Mouse (Mus musculus) c-Kit-positive CD71-positive TER-119-positive erythroid progenitor cells, embryonic 14.5 days (primary cell): ENCODE measurements around the gene Naip2.

Experiments used
- DNase-seq: peaks from one replicate; pipeline ENCODE4 v3.0.0-alpha.2; 2013; ENCODE audit warnings: low spot score

Gene Naip2

DNA sequence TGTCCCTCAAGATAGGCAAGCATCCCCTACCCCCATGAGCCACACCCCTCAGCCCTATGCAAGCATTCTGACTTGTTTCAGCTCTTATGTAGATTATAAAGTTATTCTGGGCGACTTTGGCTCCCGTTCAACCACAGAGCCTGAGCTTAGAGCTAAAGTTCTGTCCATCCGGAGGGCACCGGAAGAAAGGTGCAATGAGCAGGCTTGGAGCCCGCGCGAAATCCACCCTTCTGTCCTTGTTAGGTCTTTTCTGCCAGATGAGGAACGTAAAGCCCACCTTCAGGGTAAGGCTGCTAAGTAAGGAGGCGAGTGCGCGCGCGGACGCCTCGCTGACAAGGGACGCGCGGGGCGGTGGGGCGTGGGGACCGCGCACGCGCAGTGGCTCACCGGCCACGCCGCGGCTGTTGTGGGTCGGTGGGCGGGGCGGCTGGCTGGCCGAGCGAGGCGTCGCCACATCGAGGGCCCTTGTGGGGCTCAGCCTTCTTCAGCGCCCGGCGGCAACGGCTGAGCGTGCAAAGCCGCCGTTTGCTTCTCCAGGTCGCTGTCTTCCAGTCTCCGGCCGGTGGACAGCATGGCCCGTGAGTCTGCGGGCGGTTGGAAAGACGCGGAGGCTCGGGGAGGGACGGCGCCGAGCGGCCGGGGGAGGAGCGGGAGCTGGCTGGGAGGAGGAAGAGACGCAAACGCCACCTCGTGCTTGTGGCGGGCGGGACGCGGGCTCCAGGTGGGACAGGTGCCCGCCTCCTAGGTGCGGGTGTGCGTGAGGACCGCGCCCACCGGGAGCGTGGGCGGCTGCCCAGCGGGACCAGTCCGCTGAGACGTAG, 94.0 kb downstream of the Naip2 start, which contains the start of gene Serf1:
TSS of gene Serf1 (plus strand) at position 361 of the 821 bp plus-strand sequence.
- no peak for DNase-seq

DNA sequence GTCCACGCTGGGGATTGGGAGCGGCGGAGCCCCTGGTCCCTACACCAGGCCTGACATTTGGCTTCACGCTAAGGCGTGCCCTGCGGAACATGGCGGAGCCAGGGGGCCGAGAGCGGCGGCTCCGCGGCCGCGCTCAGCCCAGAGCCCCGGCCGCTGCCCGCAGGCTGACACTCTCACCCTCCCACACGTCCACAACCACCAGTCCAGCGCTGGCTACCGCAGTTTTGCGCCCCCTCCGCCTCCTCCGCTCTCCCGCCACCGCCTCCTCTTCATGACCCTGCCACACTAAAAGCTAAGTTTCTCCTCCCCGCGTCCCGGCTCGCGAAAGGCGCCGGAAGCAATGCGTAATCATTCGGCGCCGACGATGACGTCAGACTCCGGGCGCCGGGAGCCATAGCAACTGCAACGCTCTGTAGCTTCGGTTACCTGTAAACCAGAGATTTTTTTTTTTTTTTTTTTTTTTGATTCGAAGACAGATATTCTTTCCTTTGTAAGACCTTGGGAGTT, 98.1 kb downstream of the Naip2 start, which contains the start of gene Bdp1:
TSS of gene Bdp1 (minus strand) at position 323 of the 507 bp plus-strand sequence.
- peak; percentile 90 for DNase-seq

DNA sequence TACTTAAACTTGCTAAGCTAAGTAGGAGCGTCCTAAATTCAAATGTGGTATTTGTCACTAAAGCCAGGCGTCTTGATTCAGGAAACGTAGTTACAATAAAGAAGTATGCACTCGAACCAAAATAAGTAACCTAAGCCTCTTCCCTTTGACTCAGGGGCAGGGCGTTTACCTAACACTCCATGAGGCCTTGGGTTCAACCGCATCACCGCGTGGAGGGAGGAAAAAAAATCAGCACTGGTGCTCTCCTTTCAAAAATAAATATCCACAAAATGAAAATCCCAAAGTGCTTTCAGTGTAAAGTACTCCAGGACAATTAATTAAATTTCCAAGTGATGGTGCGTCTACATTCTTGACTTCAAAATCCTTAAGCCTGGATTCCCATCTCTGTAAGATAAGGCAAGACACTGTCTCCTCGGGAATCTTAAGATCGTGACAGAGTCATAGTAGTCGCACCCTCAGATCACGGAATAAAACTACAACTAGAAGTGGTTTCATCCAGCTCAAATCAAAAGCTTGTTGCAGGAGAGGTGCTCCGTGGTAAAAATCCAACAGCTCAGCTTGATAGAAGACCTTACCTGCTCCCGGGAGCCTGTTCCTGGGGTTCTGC, 98.7 kb downstream of the Naip2 start:
- peak; percentile 42 for DNase-seq

DNA sequence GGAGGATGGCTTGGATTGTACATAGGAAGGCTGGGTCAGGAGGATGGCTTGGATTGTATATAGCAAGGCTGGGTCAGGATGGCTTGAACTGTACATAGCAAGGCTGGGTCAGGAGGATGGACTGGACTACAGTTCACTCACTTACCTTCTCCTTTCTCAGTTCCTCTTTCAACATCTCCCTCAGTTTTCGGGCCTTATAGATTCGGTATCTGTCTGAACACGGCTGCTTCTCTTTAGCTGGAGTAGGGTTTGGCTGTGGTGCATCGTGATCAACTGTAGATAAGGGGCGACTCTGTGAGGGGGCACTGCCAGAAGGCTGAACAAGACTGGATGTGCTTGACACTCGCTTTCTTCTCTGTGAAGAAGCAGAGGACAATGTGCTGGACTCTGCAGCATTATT, 103.1 kb downstream of the Naip2 start:
- no peak for DNase-seq
